Mouse (Mus musculus): ENCODE results near the gene Emb.

DNA sequence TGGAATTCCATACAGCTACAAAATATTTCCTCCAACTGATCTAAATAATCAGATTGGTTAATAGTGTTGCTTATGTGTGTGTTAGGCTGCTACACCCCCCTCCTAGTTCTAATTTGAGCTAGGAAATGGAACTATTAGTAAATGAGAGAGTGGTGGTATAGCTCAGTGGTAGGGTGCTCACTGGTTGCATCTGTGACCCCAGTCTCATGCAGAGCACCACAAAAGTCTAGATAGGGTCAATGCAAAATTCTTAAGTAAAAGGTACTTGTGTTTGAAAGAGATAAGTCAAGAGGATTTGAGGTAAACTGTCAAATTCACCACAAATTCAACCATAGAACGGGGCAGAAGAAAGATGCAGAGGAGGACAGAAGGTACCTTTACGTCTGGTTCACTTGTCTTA lies 10.7 kb upstream of the Emb start:
- TF ChIP-seq CTCF (IDR thresholded peaks at IDR 0.05; ENCODE audit: low read depth) (no peak), EP300 (IDR thresholded peaks at IDR 0.05; ENCODE audit: low read depth) (no peak)
